Mouse (Mus musculus) liver, adult 2 months (tissue): ENCODE data around the gene Mpg. TPM values are rescaled to one million over a fixed set of nuclear protein-coding genes. Genes with fewer than 3 reads are reported as not detected.

Experiments used
- DNase-seq: peaks from one replicate; pipeline ENCODE4 v3.0.0-alpha.2; 2011; ENCODE audit warnings: low read depth, low spot score; ENCODE audit errors: extremely low read depth
- H3K27ac ChIP-seq: fragments of 200-500 bp; replicated peaks from 2 replicates; pipeline ENCODE4 v1.5.1; 2012; ENCODE audit warnings: low read depth, mild to moderate bottlenecking, control low read depth, inconsistent platforms, low read length; ENCODE audit not compliant: insufficient read depth
- H3K27me3 ChIP-seq: fragments of 200-500 bp; 2 replicates; pipeline ENCODE4 v1.6.1; 2012; ENCODE audit warnings: mild to moderate bottlenecking, moderate library complexity, low read length, inconsistent platforms; ENCODE audit not compliant: control insufficient read depth, insufficient read depth
- H3K36me3 ChIP-seq: fragments of 200-500 bp; 2 replicates; pipeline ENCODE4 v1.6.1; 2012; ENCODE audit warnings: low read length, inconsistent platforms; ENCODE audit not compliant: control insufficient read depth, insufficient read depth
- H3K4me1 ChIP-seq: fragments of 200-500 bp; 2 replicates; pipeline ENCODE4 v1.6.1; 2011; ENCODE audit warnings: low read length; ENCODE audit not compliant: control insufficient read depth, insufficient read depth
- H3K4me3 ChIP-seq: fragments of 200-500 bp; 2 replicates; pipeline ENCODE4 v1.5.1; 2011; ENCODE audit warnings: low read depth, mild to moderate bottlenecking, control low read depth, low read length, moderate library complexity; ENCODE audit not compliant: insufficient read depth
- H3K79me2 ChIP-seq: fragments of 200-500 bp; 2 replicates; pipeline ENCODE4 v1.6.1; 2012; ENCODE audit warnings: inconsistent platforms, mild to moderate bottlenecking, low read length, moderate library complexity; ENCODE audit not compliant: control insufficient read depth, insufficient read depth
- H3K9ac ChIP-seq: fragments of 200-500 bp; 2 replicates; pipeline ENCODE4 v1.6.1; 2012; ENCODE audit warnings: low read depth, mild to moderate bottlenecking, control low read depth, inconsistent platforms, low read length
- CTCF ChIP-seq: fragments of 200-500 bp; IDR thresholded peaks from 2 replicates; pipeline ENCODE4 v1.5.1; 2011; ENCODE audit warnings: low read depth, low read length, control low read depth
- POLR2A ChIP-seq: fragments of 200-500 bp; IDR thresholded peaks from 2 replicates; pipeline ENCODE4 v1.6.1; 2011; ENCODE audit warnings: low read length, control low read depth; ENCODE audit not compliant: insufficient read depth; ENCODE audit errors: extremely low read depth
- WGBS: fragments of 180-500 bp; shearing (Covaris S2); methylation state at CpG from one replicate; pipeline ENCODE4 v1.1.7; 2018; 5-methylcytosine and 5-hydroxymethylcytosine counted together
- polyA plus RNA-seq: library from polyadenylated mRNA; depleted of rRNA; stranded (reverse); fragments of >200 nt; gene quantifications from 2 replicates; pipeline ENCODE4 v1.2.3, GENCODE M21; 2012
- total RNA-seq: library from RNA; depleted of rRNA; stranded (reverse); fragments of >200 nt; gene quantifications from 2 replicates; pipeline ENCODE4 v1.2.3, GENCODE M21; 2014

Gene Mpg
- total and polyA plus RNA-seq, 2 experiments = 9.1 to 10.3 TPM

DNA sequence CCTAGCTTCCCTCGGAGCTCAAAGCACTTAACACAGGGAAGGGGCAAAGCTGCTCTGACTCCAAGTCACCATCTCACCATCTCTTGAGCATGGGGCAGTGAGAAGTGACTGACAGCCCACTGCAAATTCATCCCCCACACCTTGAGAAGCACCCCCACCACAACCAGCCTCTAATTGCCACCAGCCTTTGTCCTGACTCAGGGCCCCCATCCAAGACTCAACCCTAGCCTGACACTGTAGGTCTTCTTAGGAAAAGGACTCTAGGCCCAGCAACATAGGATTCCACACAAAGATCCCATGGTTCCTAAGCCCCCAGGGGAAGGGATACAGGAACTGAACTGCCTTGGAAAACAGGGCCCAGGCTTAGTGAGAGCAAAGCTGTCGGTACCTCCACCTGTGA, 9.8 kb downstream of the Mpg start:
- H3K27ac ChIP-seq = no peak overlapping the region
- H3K4me3 ChIP-seq = no peak overlapping the region
- H3K9ac ChIP-seq = no peak overlapping the region
- no peaks in the 10 kb centered on the region for H3K27me3 ChIP-seq
- TF ChIP-seq CTCF (no peak), POLR2A (no peak)
- H3K4me1 ChIP-seq = no peaks in the 10 kb centered on the region
- no peaks in the 10 kb centered on the region for H3K79me2 ChIP-seq
- peaks cover 7% of the 10 kb centered on the region for H3K36me3 ChIP-seq
- 76% methylated on average over 2 of the region's 2 CpGs for WGBS
- no peak for DNase-seq

GRCm38 (mm10) chr11:32236712-32237410, 10.6 kb downstream of the Mpg start:
- peak; percentile 72 for TF ChIP-seq CTCF
- no peak for TF ChIP-seq POLR2A
- Histone ChIP-seq H3K79me2 (no peaks in the 10 kb centered on the region), H3K4me1 (no peaks in the 10 kb centered on the region), H3K36me3 (peaks cover 9% of the 10 kb centered on the region), H3K9ac (no peak overlapping the region), H3K27ac (no peak overlapping the region), H3K27me3 (no peaks in the 10 kb centered on the region), H3K4me3 (no peak overlapping the region)
- 75% methylated on average over 9 of the region's 9 CpGs for WGBS
- no peak for DNase-seq

GRCm38 (mm10) chr11:32237411-32237795, 11.1 kb downstream of the Mpg start:
- Histone ChIP-seq H3K27me3 (no peaks in the 10 kb centered on the region), H3K4me3 (no peak overlapping the region), H3K36me3 (peaks cover 6% of the 10 kb centered on the region), H3K27ac (no peak overlapping the region), H3K9ac (no peak overlapping the region), H3K79me2 (no peaks in the 10 kb centered on the region), H3K4me1 (no peaks in the 10 kb centered on the region)
- DNase-seq = no peak
- WGBS = 88% methylated on average over 3 of the region's 3 CpGs
- TF ChIP-seq POLR2A = no peak
- TF ChIP-seq CTCF = no peak

DNA sequence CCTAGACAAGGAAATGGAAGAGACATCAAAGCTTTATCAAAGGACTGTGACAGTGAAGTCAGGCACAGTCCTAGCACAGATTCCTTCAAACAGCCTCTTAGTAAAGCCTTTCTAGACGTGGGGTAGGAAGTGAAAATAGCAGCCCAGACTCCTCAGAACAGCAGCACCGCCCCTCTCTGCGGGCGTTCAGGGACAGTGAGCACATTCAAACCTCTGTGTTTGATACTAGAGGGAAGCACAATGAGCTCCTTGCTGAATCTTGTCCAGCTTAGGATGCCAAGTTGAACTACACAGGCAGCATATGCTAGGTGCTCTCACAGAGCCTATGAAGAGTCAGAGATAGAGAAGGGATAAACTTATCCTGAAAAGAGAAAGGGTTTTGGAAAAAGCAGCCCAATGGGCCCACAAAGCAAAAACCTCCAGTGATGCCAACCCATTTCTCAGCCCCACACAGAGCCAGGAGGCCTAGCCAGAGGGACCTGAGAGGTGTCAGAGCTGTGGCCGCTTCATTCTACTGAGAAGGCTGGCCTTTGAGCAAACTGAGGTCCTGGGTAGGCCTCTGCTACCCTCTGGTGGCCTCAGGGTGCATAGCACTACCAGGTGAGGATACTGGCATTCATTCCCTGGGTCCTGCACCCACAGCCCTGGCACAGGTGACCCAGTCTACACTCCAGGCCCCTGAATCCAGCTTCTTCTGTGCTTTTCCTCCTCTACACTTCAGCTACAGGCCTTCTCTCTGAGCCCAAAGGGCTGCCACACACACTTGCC, 12.0 kb downstream of the Mpg start:
- Histone ChIP-seq H3K27ac (no peak overlapping the region), H3K27me3 (no peaks in the 10 kb centered on the region), H3K9ac (no peak overlapping the region), H3K4me1 (no peaks in the 10 kb centered on the region), H3K79me2 (no peaks in the 10 kb centered on the region), H3K4me3 (no peak overlapping the region), H3K36me3 (peaks cover 6% of the 10 kb centered on the region)
- peak; percentile 24 for DNase-seq
- TF ChIP-seq POLR2A (no peak), CTCF (peak; percentile 99)
- WGBS = 63% methylated on average over 5 of the region's 5 CpGs

DNA sequence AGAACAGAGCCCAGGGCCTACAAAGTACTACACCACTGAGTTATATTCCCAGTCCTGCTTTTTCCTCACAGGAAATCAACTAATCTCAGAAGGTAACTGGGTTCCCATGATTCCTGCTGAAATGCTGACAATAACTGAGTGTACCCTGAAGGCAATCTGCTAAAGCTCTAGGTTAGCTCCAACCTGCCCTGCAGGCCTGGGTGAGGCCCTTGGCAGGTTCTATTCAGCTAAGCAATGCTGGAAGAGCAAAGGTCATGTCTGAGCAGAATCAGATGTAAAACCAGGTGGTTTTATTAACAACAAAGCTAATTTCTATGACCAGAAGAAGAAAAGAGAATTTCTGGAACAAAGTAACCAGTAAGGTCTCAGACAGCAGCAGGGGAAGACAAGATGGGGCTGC, 15.1 kb downstream of the Mpg start:
- Histone ChIP-seq H3K79me2 (no peaks in the 10 kb centered on the region), H3K27me3 (no peaks in the 10 kb centered on the region), H3K4me1 (no peaks in the 10 kb centered on the region), H3K27ac (no peak overlapping the region), H3K36me3 (peaks cover 13% of the 10 kb centered on the region), H3K9ac (no peak overlapping the region), H3K4me3 (no peak overlapping the region)
- no peak for TF ChIP-seq POLR2A
- TF ChIP-seq CTCF = no peak
- DNase-seq = peak; percentile 31

DNA sequence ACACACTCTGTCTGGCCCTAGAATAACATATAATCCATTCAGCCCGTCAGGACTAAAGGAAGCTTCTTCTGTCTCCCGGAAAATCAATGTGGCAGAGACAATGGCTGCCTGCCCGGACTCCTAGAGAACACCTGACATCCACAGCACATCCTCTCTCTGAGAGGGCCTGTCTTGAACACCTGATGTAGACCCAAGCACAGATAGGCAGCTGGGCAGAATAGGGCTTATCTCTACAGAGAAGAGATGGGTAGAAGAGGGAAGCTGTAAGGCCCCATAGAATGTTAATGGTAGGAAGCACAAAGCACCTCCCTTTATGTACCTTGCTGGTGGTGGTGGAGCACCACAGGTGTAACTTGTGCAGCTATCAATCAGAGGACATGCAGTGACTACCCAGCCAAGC, 15.9 kb downstream of the Mpg start:
- peaks cover 20% of the 10 kb centered on the region for H3K36me3 ChIP-seq
- no peak overlapping the region for H3K27ac ChIP-seq
- no peak overlapping the region for H3K4me3 ChIP-seq
- no peaks in the 10 kb centered on the region for H3K27me3 ChIP-seq
- H3K9ac ChIP-seq = no peak overlapping the region
- no peak for TF ChIP-seq CTCF
- no peak for TF ChIP-seq POLR2A
- H3K79me2 ChIP-seq = no peaks in the 10 kb centered on the region
- 64% methylated on average over 3 of the region's 3 CpGs for WGBS
- no peak for DNase-seq
- no peaks in the 10 kb centered on the region for H3K4me1 ChIP-seq
